Mouse (Mus musculus): ENCODE data around the gene Tnn.

The Tnn gene

GRCm38 (mm10) chr1:160043271-160043975, 110.0 kb downstream of the Tnn start:
- DNase-seq (ENCODE audit: low spot score), result no peak

GRCm38 (mm10) chr1:160042351-160042750, 111.0 kb downstream of the Tnn start:
- DNase-seq (ENCODE audit: low spot score), result no peak

- DNase-seq (ENCODE audit: low spot score), result no peak
Measured at GRCm38 (mm10) chr1:160041264-160041775, 112.1 kb downstream of the Tnn start.

GRCm38 (mm10) chr1:160039951-160040645, 113.3 kb downstream of the Tnn start:
- DNase-seq (ENCODE audit: low spot score), result no peak

- DNase-seq (ENCODE audit: low spot score), result no peak
Measured at GRCm38 (mm10) chr1:160036996-160037521, 116.3 kb downstream of the Tnn start.

- no peak for DNase-seq (ENCODE audit: low spot score)
Measured at GRCm38 (mm10) chr1:160035561-160035960, 117.8 kb downstream of the Tnn start.

Data from urinary bladder, postnatal 10 days (tissue).